Mouse (Mus musculus): ENCODE measurements at regions not wholly inside any gene's neighbourhood (a gene's known extent, or its start where the extent isn't known, plus 50 kb on each side); places are given as distances from the start of the nearest gene placed in this dataset.

DNA sequence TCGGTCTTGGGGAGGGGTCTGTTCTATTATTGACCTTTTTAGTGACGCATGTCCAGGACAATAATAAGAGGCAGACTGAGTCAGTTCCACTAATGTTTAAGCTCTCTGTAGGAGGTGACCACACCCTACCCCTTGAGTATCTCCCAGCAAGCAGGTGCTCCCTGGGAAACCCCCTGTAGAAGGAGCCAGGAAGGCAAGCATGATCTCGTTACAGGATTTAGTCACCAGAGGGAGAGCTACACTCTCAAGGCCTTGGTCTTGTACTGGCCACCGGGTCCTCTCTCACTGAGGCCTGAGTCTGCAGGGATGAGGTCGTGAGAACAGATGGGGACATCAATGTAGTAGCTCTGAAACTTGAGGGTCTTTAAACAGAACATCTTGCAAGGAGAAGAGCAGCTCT is 55.3 kb upstream of the Ccnd2 start:
- Histone ChIP-seq H3K36me3 (replicated peaks; ENCODE audit: control insufficient read depth, insufficient read depth, low read length) (no peaks in the 10 kb centered on the region), H3K9me3 (replicated peaks; ENCODE audit: control insufficient read depth, low read length) (no peaks in the 10 kb centered on the region), H3K27me3 (ENCODE audit: control insufficient read depth, insufficient read depth, low read length) (no peaks in the 10 kb centered on the region), H3K27ac (ENCODE audit: low read depth) (no peak overlapping the region), H3K4me2 (ENCODE audit: low read depth, low read length) (no peak overlapping the region), H3K4me3 (ENCODE audit: low read depth, low read length) (no peak overlapping the region), H3K4me1 (ENCODE audit: control insufficient read depth, insufficient read depth) (no peaks in the 10 kb centered on the region), H3K9ac (replicated peaks; ENCODE audit: low read depth, low read length) (no peak overlapping the region)
- TF ChIP-seq EP300 (IDR thresholded peaks at IDR 0.05; ENCODE audit: low read depth) (no peak), CTCF (IDR thresholded peaks at IDR 0.05; ENCODE audit: low read depth) (no peak)
- ATAC-seq (ENCODE audit: insufficient read depth, low read depth) (no peak), DNase-seq (ENCODE audit: low spot score) (no peak)
- 69% methylated on average over 5 of the region's 5 CpGs for WGBS

GRCm38 (mm10) chr6:127213355-127213754 is 61.4 kb upstream of the Ccnd2 start:
- H3K27ac ChIP-seq (ENCODE audit: low read depth): no peak overlapping the region
- DNase-seq (ENCODE audit: low spot score) (no peak), ATAC-seq (ENCODE audit: insufficient read depth, low read depth) (no peak)
- H3K9ac ChIP-seq (replicated peaks; ENCODE audit: low read depth, low read length): no peak overlapping the region
- no peaks in the 10 kb centered on the region for H3K36me3 ChIP-seq (replicated peaks; ENCODE audit: control insufficient read depth, insufficient read depth, low read length)
- 78% methylated on average over 3 of the region's 3 CpGs for WGBS
- no peaks in the 10 kb centered on the region for H3K4me1 ChIP-seq (ENCODE audit: control insufficient read depth, insufficient read depth)
- no peaks in the 10 kb centered on the region for H3K9me3 ChIP-seq (replicated peaks; ENCODE audit: control insufficient read depth, low read length)
- H3K27me3 ChIP-seq (ENCODE audit: control insufficient read depth, insufficient read depth, low read length): no peaks in the 10 kb centered on the region
- no peak overlapping the region for H3K4me3 ChIP-seq (ENCODE audit: low read depth, low read length)
- TF ChIP-seq CTCF (IDR thresholded peaks at IDR 0.05; ENCODE audit: low read depth): no peak
- TF ChIP-seq EP300 (IDR thresholded peaks at IDR 0.05; ENCODE audit: low read depth): no peak
- H3K4me2 ChIP-seq (ENCODE audit: low read depth, low read length): no peak overlapping the region

GRCm38 (mm10) chr6:127215915-127216314 is 63.9 kb upstream of the Ccnd2 start:
- no peak for TF ChIP-seq EP300 (IDR thresholded peaks at IDR 0.05; ENCODE audit: low read depth)
- no peak for TF ChIP-seq CTCF (IDR thresholded peaks at IDR 0.05; ENCODE audit: low read depth)
- Histone ChIP-seq H3K27ac (ENCODE audit: low read depth) (no peak overlapping the region), H3K9me3 (replicated peaks; ENCODE audit: control insufficient read depth, low read length) (no peaks in the 10 kb centered on the region), H3K4me1 (ENCODE audit: control insufficient read depth, insufficient read depth) (no peaks in the 10 kb centered on the region), H3K4me2 (ENCODE audit: low read depth, low read length) (no peak overlapping the region), H3K9ac (replicated peaks; ENCODE audit: low read depth, low read length) (no peak overlapping the region), H3K4me3 (ENCODE audit: low read depth, low read length) (no peak overlapping the region), H3K27me3 (ENCODE audit: control insufficient read depth, insufficient read depth, low read length) (no peaks in the 10 kb centered on the region), H3K36me3 (replicated peaks; ENCODE audit: control insufficient read depth, insufficient read depth, low read length) (no peaks in the 10 kb centered on the region)
- no peak for ATAC-seq (ENCODE audit: insufficient read depth, low read depth)
- WGBS: 67% methylated on average over 4 of the region's 4 CpGs
- DNase-seq (ENCODE audit: low spot score): no peak

DNA sequence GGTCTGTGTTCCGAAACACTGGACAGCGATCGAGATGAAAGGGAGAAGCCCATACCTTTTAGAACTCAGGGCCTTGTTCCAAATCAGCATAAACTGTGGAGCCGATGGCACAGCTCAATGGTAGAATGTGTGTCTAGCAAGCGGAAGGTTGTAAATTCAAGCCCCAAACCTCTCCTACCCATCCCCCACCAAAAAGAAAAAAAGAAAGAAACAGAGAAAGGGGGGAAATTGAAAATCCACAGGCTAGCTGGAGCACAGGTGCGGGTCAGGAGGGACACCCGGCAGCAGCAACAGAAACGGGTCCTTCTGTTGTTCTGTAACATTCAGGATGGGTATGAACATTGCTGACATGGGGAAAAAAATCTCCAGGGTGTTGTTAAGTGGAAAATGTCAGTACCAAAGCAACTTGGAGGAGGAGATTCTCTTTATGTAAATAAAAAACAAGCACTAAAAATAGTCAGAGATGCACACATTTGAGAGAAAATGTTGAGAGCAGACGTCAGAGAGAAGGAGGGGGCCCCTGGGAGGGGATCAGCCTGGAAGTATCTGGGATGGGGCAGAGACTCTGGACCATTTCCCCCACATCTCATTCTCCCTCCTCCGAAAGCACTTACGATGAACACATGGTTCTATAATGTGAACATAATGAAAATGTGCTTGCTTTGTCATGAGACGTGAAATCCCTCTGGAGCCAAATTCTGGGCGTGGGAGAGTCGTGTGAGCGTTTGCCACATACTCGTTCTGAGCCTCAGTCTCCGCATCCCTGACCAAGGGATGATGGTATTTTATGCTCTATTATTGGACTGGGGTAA is 66.8 kb upstream of the Ccnd2 start:
- ATAC-seq (ENCODE audit: insufficient read depth, low read depth): no peak
- Histone ChIP-seq H3K9ac (replicated peaks; ENCODE audit: low read depth, low read length) (no peak overlapping the region), H3K4me1 (ENCODE audit: control insufficient read depth, insufficient read depth) (no peaks in the 10 kb centered on the region), H3K27ac (ENCODE audit: low read depth) (no peak overlapping the region), H3K4me2 (ENCODE audit: low read depth, low read length) (no peak overlapping the region), H3K4me3 (ENCODE audit: low read depth, low read length) (no peak overlapping the region), H3K27me3 (ENCODE audit: control insufficient read depth, insufficient read depth, low read length) (no peaks in the 10 kb centered on the region), H3K36me3 (replicated peaks; ENCODE audit: control insufficient read depth, insufficient read depth, low read length) (no peaks in the 10 kb centered on the region), H3K9me3 (replicated peaks; ENCODE audit: control insufficient read depth, low read length) (no peaks in the 10 kb centered on the region)
- TF ChIP-seq EP300 (IDR thresholded peaks at IDR 0.05; ENCODE audit: low read depth): no peak
- TF ChIP-seq CTCF (IDR thresholded peaks at IDR 0.05; ENCODE audit: low read depth): no peak
- DNase-seq (ENCODE audit: low spot score): no peak
- WGBS: 79% methylated on average over 17 of the region's 17 CpGs

- Histone ChIP-seq H3K4me2 (ENCODE audit: low read depth, low read length) (no peak overlapping the region), H3K27ac (ENCODE audit: low read depth) (no peak overlapping the region), H3K36me3 (replicated peaks; ENCODE audit: control insufficient read depth, insufficient read depth, low read length) (no peaks in the 10 kb centered on the region), H3K4me1 (ENCODE audit: control insufficient read depth, insufficient read depth) (no peaks in the 10 kb centered on the region), H3K9me3 (replicated peaks; ENCODE audit: control insufficient read depth, low read length) (no peaks in the 10 kb centered on the region), H3K9ac (replicated peaks; ENCODE audit: low read depth, low read length) (no peak overlapping the region), H3K4me3 (ENCODE audit: low read depth, low read length) (no peak overlapping the region), H3K27me3 (ENCODE audit: control insufficient read depth, insufficient read depth, low read length) (no peaks in the 10 kb centered on the region)
- DNase-seq (ENCODE audit: low spot score) (no peak), ATAC-seq (ENCODE audit: insufficient read depth, low read depth) (no peak)
- 77% methylated on average over 7 of the region's 7 CpGs for WGBS
- no peak for TF ChIP-seq EP300 (IDR thresholded peaks at IDR 0.05; ENCODE audit: low read depth)
- TF ChIP-seq CTCF (IDR thresholded peaks at IDR 0.05; ENCODE audit: low read depth): no peak
These were observed 67.4 kb upstream of the Ccnd2 start for GRCm38 (mm10) chr6:127219446-127219802.

Data from heart, postnatal 0 days (tissue).